Mouse (Mus musculus) adrenal gland, postnatal 10 days (tissue): Measurements from ENCODE around the gene Hsph1. TPM values are rescaled to one million over a fixed set of nuclear protein-coding genes. Genes with fewer than 3 reads are reported as not detected.
A peak's percentile ranks its signal among the peaks of the same experiment; 100 is the strongest.

ENCODE experiments used
- DNase-seq: peaks from one replicate; pipeline ENCODE4 v3.0.0; 2021; ENCODE audit warnings: mixed read lengths
- total RNA-seq, 2 experiments: library from RNA; stranded (reverse); gene quantifications; 2 replicates each; pipeline ENCODE4 v1.2.3; 2021

Gene Hsph1
- total RNA-seq, 2 experiments from 2014 or later: 30.1 to 35.3 TPM

GRCm38 (mm10) chr5:149588814-149589534, 47.2 kb downstream of the Hsph1 start:
- DNase-seq: no peak

GRCm38 (mm10) chr5:149587327-149587895, 48.8 kb downstream of the Hsph1 start:
- DNase-seq: no peak

GRCm38 (mm10) chr5:149585910-149586309, 50.3 kb downstream of the Hsph1 start:
- DNase-seq: peak; percentile 44

- DNase-seq: no peak
Observed at GRCm38 (mm10) chr5:149585231-149585630, 50.9 kb downstream of the Hsph1 start.

DNA sequence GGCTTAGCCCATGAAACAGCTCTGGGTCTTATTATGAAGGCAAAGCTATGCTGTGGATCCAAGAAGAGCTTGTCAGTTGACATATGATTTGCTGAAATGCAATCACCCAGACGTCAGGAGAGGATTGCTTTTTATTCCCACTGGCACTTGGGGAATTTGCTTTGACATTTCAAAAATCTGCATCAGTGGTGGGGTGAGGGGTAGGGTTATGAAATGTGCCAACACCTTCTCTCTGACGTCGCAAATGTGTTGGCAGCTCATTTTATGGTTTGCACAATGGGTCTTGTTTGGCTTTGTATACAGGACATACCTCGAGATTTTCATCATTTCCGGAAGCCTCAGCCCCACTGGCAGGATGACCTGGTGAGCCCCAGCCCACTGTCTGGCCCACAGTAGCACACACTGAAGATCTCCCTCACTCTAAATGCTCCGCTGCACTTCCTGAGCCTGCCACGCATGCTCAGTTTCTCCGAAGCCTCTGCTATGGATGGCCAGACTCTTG, 52.0 kb downstream of the Hsph1 start:
- no peak for DNase-seq

GRCm38 (mm10) chr5:149583507-149583906, 52.7 kb downstream of the Hsph1 start:
- DNase-seq: no peak

- DNase-seq: no peak
Observed at GRCm38 (mm10) chr5:149582642-149583262, 53.4 kb downstream of the Hsph1 start.

DNA sequence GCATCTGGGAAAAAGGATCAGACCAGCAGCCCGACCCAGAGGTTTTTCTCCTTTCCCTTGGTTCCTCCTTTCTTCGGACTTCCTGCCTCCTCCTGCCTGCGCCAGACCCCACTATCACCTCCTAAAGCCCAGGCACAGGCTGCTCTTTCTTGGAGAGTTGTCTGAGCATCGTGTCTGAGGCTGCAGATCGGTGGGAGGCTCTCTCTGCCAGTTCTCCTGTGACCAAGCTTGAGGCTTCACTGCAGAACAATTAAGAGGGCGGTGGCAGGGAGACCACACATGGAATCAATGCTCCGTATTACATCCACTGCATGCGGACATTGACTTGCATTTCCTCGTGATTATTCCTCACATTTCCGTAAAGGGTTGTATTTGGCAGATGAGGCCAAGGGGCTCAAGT, 58.7 kb downstream of the Hsph1 start:
- no peak for DNase-seq

DNA sequence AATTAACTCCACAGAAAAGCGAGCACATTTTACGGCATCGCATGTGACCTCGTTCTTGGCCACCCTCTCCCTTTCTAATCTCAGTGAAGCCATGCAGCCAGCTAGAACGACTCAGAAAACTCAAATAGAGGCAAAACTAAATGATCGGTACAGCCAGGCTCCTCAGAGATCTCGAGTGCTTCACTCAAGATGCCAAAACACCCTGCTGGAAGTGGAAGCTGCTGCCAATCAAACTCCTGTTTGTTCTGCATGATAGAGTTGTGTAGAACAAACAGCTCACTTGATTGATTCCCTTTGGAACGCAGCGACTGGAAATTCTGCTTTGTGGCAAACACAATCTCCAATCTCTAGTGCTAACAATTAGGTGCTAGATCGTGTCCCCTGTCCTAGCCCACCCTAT, 59.2 kb downstream of the Hsph1 start:
- DNase-seq: no peak

GRCm38 (mm10) chr5:149568993-149569392, 67.2 kb downstream of the Hsph1 start:
- no peak for DNase-seq

DNA sequence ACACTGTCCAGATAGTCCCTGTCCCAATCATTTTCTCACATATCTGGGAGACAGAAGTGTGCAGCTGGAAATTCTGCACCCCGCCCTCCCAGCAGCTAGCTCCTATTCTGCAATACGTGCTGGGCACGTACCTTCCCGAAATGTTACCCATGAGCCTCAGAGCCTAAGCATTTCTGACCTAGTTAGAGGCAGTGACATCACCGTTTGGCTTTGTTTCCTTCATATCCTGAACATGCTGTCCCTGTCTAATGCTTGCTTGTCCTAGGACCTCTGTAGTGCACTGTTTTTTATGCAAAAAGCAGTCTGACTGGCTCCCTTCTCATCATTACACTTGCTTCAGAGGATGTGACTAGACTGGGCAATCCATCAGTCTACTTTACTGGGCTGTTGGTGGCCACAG, 69.2 kb downstream of the Hsph1 start:
- DNase-seq: peak; percentile 19

DNA sequence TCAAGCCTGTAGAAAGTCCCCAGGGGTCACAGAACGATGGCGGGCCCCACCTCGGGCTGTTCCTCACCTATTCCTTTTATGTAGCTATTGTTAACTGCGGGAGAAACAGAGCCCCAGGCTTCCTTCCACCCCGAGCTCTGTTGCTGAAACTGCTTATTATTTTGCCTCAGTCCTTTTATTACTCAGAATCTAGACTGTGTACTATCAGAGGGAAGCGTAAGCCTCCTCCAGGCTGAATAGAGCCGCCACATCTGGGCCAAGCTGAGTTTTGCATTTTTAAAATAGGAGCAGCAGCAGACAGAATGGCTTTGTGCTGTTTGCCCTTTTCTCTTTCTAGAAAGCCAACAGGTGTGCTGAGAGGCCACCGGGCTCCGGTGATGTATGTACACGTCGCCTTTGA, 70.2 kb downstream of the Hsph1 start:
- no peak for DNase-seq

Other genes with a start within 250 kb of the Hsph1 start
- gene Medag, start 224.6 kb downstream of the Hsph1 start, total RNA-seq: 1 to 10 TPM; 7.0 to 7.2 TPM
- under 1 TPM in 1 of 2 experiments, not detected in 1; 0.55 TPM for gene Tex26, start 196.7 kb downstream of the Hsph1 start, total RNA-seq
- under 1 TPM in 1 of 2 experiments, not detected in 1; 0.09 TPM for gene Wdr95, start 107.7 kb downstream of the Hsph1 start, total RNA-seq
- 10 to 100 TPM; 16.6 to 18.1 TPM for gene B3glct, start 41.9 kb upstream of the Hsph1 start, total RNA-seq